Mouse (Mus musculus): ENCODE data around the gene Rims1. TPM values are rescaled to one million over a fixed set of nuclear protein-coding genes. Genes with fewer than 3 reads are reported as not detected.

Gene Rims1
- polyA plus RNA-seq, 1 experiment from 2014 or later: 2.8 TPM

GRCm38 (mm10) chr1:22655983-22656382, 149.8 kb downstream of the Rims1 start:
- ATAC-seq (ENCODE audit: insufficient read depth, low FRiP score, low TSS enrichment) (no peak), DNase-seq (ENCODE audit: low spot score) (no peak)
- no peaks in the 10 kb centered on the region for H3K9me3 ChIP-seq (ENCODE audit: control insufficient read depth, low read length)
- H3K4me1 ChIP-seq (ENCODE audit: control insufficient read depth, insufficient read depth, low read length): no peaks in the 10 kb centered on the region
- H3K4me2 ChIP-seq (ENCODE audit: low read depth): no peak overlapping the region
- no peaks in the 10 kb centered on the region for H3K36me3 ChIP-seq (ENCODE audit: control insufficient read depth, insufficient read depth, low read length)
- H3K4me3 ChIP-seq (ENCODE audit: low read depth, low read length): no peak overlapping the region
- H3K27ac ChIP-seq (ENCODE audit: low read depth, low read length): no peak overlapping the region
- no peak overlapping the region for H3K9ac ChIP-seq (ENCODE audit: low read length)
- H3K27me3 ChIP-seq (ENCODE audit: control insufficient read depth, insufficient read depth, low read length): no peaks in the 10 kb centered on the region

GRCm38 (mm10) chr1:22654903-22655302, 150.9 kb downstream of the Rims1 start:
- Histone ChIP-seq H3K36me3 (ENCODE audit: control insufficient read depth, insufficient read depth, low read length) (no peaks in the 10 kb centered on the region), H3K9ac (ENCODE audit: low read length) (no peak overlapping the region), H3K9me3 (ENCODE audit: control insufficient read depth, low read length) (no peaks in the 10 kb centered on the region), H3K27ac (ENCODE audit: low read depth, low read length) (no peak overlapping the region), H3K4me2 (ENCODE audit: low read depth) (no peak overlapping the region), H3K27me3 (ENCODE audit: control insufficient read depth, insufficient read depth, low read length) (no peaks in the 10 kb centered on the region), H3K4me1 (ENCODE audit: control insufficient read depth, insufficient read depth, low read length) (no peaks in the 10 kb centered on the region), H3K4me3 (ENCODE audit: low read depth, low read length) (no peak overlapping the region)
- WGBS: 89% methylated on average over 9 of the region's 9 CpGs
- no peak for DNase-seq (ENCODE audit: low spot score)
- no peak for ATAC-seq (ENCODE audit: insufficient read depth, low FRiP score, low TSS enrichment)

- 80% methylated on average over 7 of the region's 7 CpGs for WGBS
- no peak overlapping the region for H3K4me3 ChIP-seq (ENCODE audit: low read depth, low read length)
- no peaks in the 10 kb centered on the region for H3K36me3 ChIP-seq (ENCODE audit: control insufficient read depth, insufficient read depth, low read length)
- no peak overlapping the region for H3K4me2 ChIP-seq (ENCODE audit: low read depth)
- no peak overlapping the region for H3K27ac ChIP-seq (ENCODE audit: low read depth, low read length)
- ATAC-seq (ENCODE audit: insufficient read depth, low FRiP score, low TSS enrichment): no peak
- H3K27me3 ChIP-seq (ENCODE audit: control insufficient read depth, insufficient read depth, low read length): no peaks in the 10 kb centered on the region
- no peaks in the 10 kb centered on the region for H3K9me3 ChIP-seq (ENCODE audit: control insufficient read depth, low read length)
- DNase-seq (ENCODE audit: low spot score): no peak
- no peak overlapping the region for H3K9ac ChIP-seq (ENCODE audit: low read length)
- no peaks in the 10 kb centered on the region for H3K4me1 ChIP-seq (ENCODE audit: control insufficient read depth, insufficient read depth, low read length)
These were observed 155.2 kb downstream of the Rims1 start for GRCm38 (mm10) chr1:22650588-22650987.

DNA sequence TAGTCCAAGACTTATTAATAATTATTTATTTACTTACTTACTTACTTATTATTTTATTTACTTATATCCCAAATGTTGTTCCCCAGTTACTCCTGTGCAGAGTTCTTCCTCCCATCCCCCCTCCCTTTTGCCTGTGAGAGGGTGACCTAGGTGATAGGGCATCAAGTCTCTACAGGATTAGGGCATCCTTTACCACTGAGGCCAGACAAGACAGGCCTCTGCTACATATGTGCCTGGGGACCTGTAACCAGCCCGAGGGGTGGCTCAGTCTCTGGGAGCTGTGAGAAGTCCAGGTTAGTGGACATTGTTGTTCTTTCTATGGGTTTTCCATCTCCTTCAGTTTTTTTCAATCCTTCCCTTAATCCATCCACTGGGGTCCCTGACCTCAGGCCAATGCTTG, 156.4 kb downstream of the Rims1 start:
- H3K27ac ChIP-seq (ENCODE audit: low read depth, low read length): no peak overlapping the region
- H3K4me1 ChIP-seq (ENCODE audit: control insufficient read depth, insufficient read depth, low read length): no peaks in the 10 kb centered on the region
- DNase-seq (ENCODE audit: low spot score) (no peak), ATAC-seq (ENCODE audit: insufficient read depth, low FRiP score, low TSS enrichment) (no peak)
- H3K4me3 ChIP-seq (ENCODE audit: low read depth, low read length): no peak overlapping the region
- no peak overlapping the region for H3K9ac ChIP-seq (ENCODE audit: low read length)
- no peaks in the 10 kb centered on the region for H3K27me3 ChIP-seq (ENCODE audit: control insufficient read depth, insufficient read depth, low read length)
- no peaks in the 10 kb centered on the region for H3K9me3 ChIP-seq (ENCODE audit: control insufficient read depth, low read length)
- no peaks in the 10 kb centered on the region for H3K36me3 ChIP-seq (ENCODE audit: control insufficient read depth, insufficient read depth, low read length)
- 83% methylated on average over 1 of the region's 1 CpGs for whole genome bisulfite sequencing
- no peak overlapping the region for H3K4me2 ChIP-seq (ENCODE audit: low read depth)

DNA sequence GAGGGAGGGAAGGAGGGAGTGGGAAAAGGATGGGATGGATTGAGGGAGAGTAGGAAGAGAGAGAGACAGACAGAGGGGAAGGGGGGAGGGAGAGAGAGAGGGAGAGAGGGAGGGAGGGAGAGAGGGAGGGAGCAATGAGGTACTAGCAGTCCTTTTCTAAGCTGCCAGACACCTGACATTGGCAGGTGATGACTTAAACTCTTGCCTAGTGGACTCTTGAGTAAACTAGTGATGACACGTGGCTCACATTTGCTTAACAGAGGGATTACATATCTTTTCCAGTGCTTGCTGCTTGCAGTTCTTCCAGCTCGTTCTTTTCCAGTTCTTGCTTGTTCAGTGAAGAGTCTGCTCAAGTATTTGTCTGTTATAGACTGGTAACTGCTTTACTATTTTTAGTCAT, 160.5 kb downstream of the Rims1 start:
- WGBS: 60% methylated on average over 2 of the region's 2 CpGs
- Histone ChIP-seq H3K36me3 (ENCODE audit: control insufficient read depth, insufficient read depth, low read length) (no peaks in the 10 kb centered on the region), H3K4me3 (ENCODE audit: low read depth, low read length) (no peak overlapping the region), H3K9me3 (ENCODE audit: control insufficient read depth, low read length) (no peaks in the 10 kb centered on the region), H3K27ac (ENCODE audit: low read depth, low read length) (no peak overlapping the region), H3K4me2 (ENCODE audit: low read depth) (no peak overlapping the region), H3K9ac (ENCODE audit: low read length) (no peak overlapping the region), H3K4me1 (ENCODE audit: control insufficient read depth, insufficient read depth, low read length) (no peaks in the 10 kb centered on the region), H3K27me3 (ENCODE audit: control insufficient read depth, insufficient read depth, low read length) (no peaks in the 10 kb centered on the region)
- DNase-seq (ENCODE audit: low spot score) (no peak), ATAC-seq (ENCODE audit: insufficient read depth, low FRiP score, low TSS enrichment) (no peak)

DNA sequence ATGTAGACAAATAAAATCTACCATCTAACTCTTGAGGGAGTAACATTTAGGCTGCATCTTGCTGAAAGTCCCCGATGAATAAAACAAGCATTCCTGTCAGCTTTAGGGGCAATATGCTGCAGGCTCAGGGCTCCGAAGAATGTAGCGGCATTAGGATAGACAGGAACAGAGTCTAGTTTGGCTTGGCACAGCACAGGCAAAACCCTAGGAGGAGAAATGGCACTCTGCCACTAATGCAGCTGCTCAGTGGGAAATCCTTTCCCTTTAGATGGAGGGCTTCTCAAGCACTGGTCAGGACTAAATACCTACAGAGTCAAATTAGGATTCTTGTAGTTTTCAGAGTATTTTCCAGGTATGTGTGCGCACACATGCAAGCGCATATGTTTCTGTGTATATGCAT, 165.2 kb downstream of the Rims1 start:
- Histone ChIP-seq H3K4me3 (ENCODE audit: low read depth, low read length) (no peak overlapping the region), H3K36me3 (ENCODE audit: control insufficient read depth, insufficient read depth, low read length) (no peaks in the 10 kb centered on the region), H3K9me3 (ENCODE audit: control insufficient read depth, low read length) (no peaks in the 10 kb centered on the region), H3K27ac (ENCODE audit: low read depth, low read length) (no peak overlapping the region), H3K4me2 (ENCODE audit: low read depth) (no peak overlapping the region), H3K4me1 (ENCODE audit: control insufficient read depth, insufficient read depth, low read length) (no peaks in the 10 kb centered on the region), H3K27me3 (ENCODE audit: control insufficient read depth, insufficient read depth, low read length) (no peaks in the 10 kb centered on the region), H3K9ac (ENCODE audit: low read length) (no peak overlapping the region)
- ATAC-seq (ENCODE audit: insufficient read depth, low FRiP score, low TSS enrichment): no peak
- WGBS: 95% methylated on average over 5 of the region's 5 CpGs
- no peak for DNase-seq (ENCODE audit: low spot score)

- H3K27me3 ChIP-seq (ENCODE audit: control insufficient read depth, insufficient read depth, low read length): no peaks in the 10 kb centered on the region
- H3K4me3 ChIP-seq (ENCODE audit: low read depth, low read length): no peak overlapping the region
- H3K9ac ChIP-seq (ENCODE audit: low read length): no peak overlapping the region
- H3K4me1 ChIP-seq (ENCODE audit: control insufficient read depth, insufficient read depth, low read length): no peaks in the 10 kb centered on the region
- no peak overlapping the region for H3K27ac ChIP-seq (ENCODE audit: low read depth, low read length)
- H3K36me3 ChIP-seq (ENCODE audit: control insufficient read depth, insufficient read depth, low read length): no peaks in the 10 kb centered on the region
- no peak for ATAC-seq (ENCODE audit: insufficient read depth, low FRiP score, low TSS enrichment)
- DNase-seq (ENCODE audit: low spot score): no peak
- no peaks in the 10 kb centered on the region for H3K9me3 ChIP-seq (ENCODE audit: control insufficient read depth, low read length)
- no peak overlapping the region for H3K4me2 ChIP-seq (ENCODE audit: low read depth)
- WGBS: 89% methylated on average over 3 of the region's 3 CpGs
These were observed 166.1 kb downstream of the Rims1 start for GRCm38 (mm10) chr1:22639702-22640101.

- Histone ChIP-seq H3K4me3 (ENCODE audit: low read depth, low read length) (no peak overlapping the region), H3K27ac (ENCODE audit: low read depth, low read length) (no peak overlapping the region), H3K4me1 (ENCODE audit: control insufficient read depth, insufficient read depth, low read length) (no peaks in the 10 kb centered on the region), H3K4me2 (ENCODE audit: low read depth) (no peak overlapping the region), H3K27me3 (ENCODE audit: control insufficient read depth, insufficient read depth, low read length) (no peaks in the 10 kb centered on the region), H3K36me3 (ENCODE audit: control insufficient read depth, insufficient read depth, low read length) (no peaks in the 10 kb centered on the region), H3K9ac (ENCODE audit: low read length) (no peak overlapping the region), H3K9me3 (ENCODE audit: control insufficient read depth, low read length) (no peaks in the 10 kb centered on the region)
- ATAC-seq (ENCODE audit: insufficient read depth, low FRiP score, low TSS enrichment) (no peak), DNase-seq (ENCODE audit: low spot score) (no peak)
- WGBS: 95% methylated on average over 2 of the region's 2 CpGs
These were observed 171.9 kb downstream of the Rims1 start for GRCm38 (mm10) chr1:22633871-22634270.

- Histone ChIP-seq H3K36me3 (ENCODE audit: control insufficient read depth, insufficient read depth, low read length) (no peaks in the 10 kb centered on the region), H3K9ac (ENCODE audit: low read length) (no peak overlapping the region), H3K4me1 (ENCODE audit: control insufficient read depth, insufficient read depth, low read length) (no peaks in the 10 kb centered on the region), H3K27ac (ENCODE audit: low read depth, low read length) (no peak overlapping the region), H3K27me3 (ENCODE audit: control insufficient read depth, insufficient read depth, low read length) (no peaks in the 10 kb centered on the region), H3K4me2 (ENCODE audit: low read depth) (no peak overlapping the region), H3K4me3 (ENCODE audit: low read depth, low read length) (no peak overlapping the region), H3K9me3 (ENCODE audit: control insufficient read depth, low read length) (no peaks in the 10 kb centered on the region)
- 77% methylated on average over 7 of the region's 7 CpGs for WGBS
- DNase-seq (ENCODE audit: low spot score): no peak
- ATAC-seq (ENCODE audit: insufficient read depth, low FRiP score, low TSS enrichment): no peak
These were observed 173.2 kb downstream of the Rims1 start for GRCm38 (mm10) chr1:22632551-22632950.
